Mouse (Mus musculus): ENCODE measurements around the gene Rcc1l.

- no peak for TF ChIP-seq CTCF (IDR thresholded peaks at IDR 0.05; ENCODE audit: low read depth)
- TF ChIP-seq EP300 (IDR thresholded peaks at IDR 0.05; ENCODE audit: low read depth) = no peak
Measured at GRCm38 (mm10) chr5:134169231-134169630, 7.3 kb downstream of the Rcc1l start.
